Mouse (Mus musculus) left cerebral cortex, adult 11 months (tissue): Measurements from ENCODE around the gene Tex52.

Experiments
- DNase-seq: peaks from one replicate; pipeline ENCODE4 v3.0.0; 2022; ENCODE audit warnings: low spot score

Tex52 gene

GRCm38 (mm10) chr6:128375192-128375591 lies at the start of gene Tex52, which contains the start of gene Gm44596:
Gene Tex52 (plus strand): TSS chr6:128375456.
Gene Gm44596 (plus strand): TSS chr6:128375503.
- no peak for DNase-seq

GRCm38 (mm10) chr6:128334397-128335124 lies 40.7 kb upstream of the Tex52 start:
- DNase-seq, result peak; percentile 51

GRCm38 (mm10) chr6:128337467-128337866 lies 37.8 kb upstream of the Tex52 start:
- no peak for DNase-seq

- no peak for DNase-seq
Observed at GRCm38 (mm10) chr6:128338876-128339275, 36.4 kb upstream of the Tex52 start.

GRCm38 (mm10) chr6:128341956-128342723 lies 33.1 kb upstream of the Tex52 start:
- DNase-seq, result no peak

GRCm38 (mm10) chr6:128345623-128346022 lies 29.6 kb upstream of the Tex52 start:
- DNase-seq, result no peak

GRCm38 (mm10) chr6:128346782-128347181 lies 28.5 kb upstream of the Tex52 start:
- DNase-seq, result no peak

- no peak for DNase-seq
Observed at GRCm38 (mm10) chr6:128349711-128350110, 25.5 kb upstream of the Tex52 start.

GRCm38 (mm10) chr6:128354140-128354539 lies 21.1 kb upstream of the Tex52 start:
- no peak for DNase-seq

- DNase-seq, result no peak
Observed at GRCm38 (mm10) chr6:128355201-128355681, 20.0 kb upstream of the Tex52 start.

- peak; percentile 97 for DNase-seq
Observed at GRCm38 (mm10) chr6:128355726-128356416, 19.4 kb upstream of the Tex52 start, which contains the start of gene Tulp3. Gene Tulp3 (minus strand): TSS chr6:128355851.

- DNase-seq, result peak; percentile 51
Observed at GRCm38 (mm10) chr6:128358999-128359398, 16.3 kb upstream of the Tex52 start.

- no peak for DNase-seq
Observed at GRCm38 (mm10) chr6:128361901-128362300, 13.4 kb upstream of the Tex52 start.

GRCm38 (mm10) chr6:128362381-128363006 lies 12.8 kb upstream of the Tex52 start, which contains the start of the genes Rhno1 and Foxm1:
Gene Rhno1 (minus strand): TSS chr6:128362911.
Gene Foxm1 (plus strand): TSS chr6:128362967.
- DNase-seq, result peak; percentile 55

- DNase-seq, result no peak
Observed at GRCm38 (mm10) chr6:128363007-128363825, 12.0 kb upstream of the Tex52 start.

- no peak for DNase-seq
Observed at GRCm38 (mm10) chr6:128364721-128365120, 10.5 kb upstream of the Tex52 start.

- DNase-seq, result no peak
Observed at GRCm38 (mm10) chr6:128366466-128366865, 8.8 kb upstream of the Tex52 start.

GRCm38 (mm10) chr6:128370040-128370439 lies 5.2 kb upstream of the Tex52 start:
- no peak for DNase-seq

- DNase-seq, result no peak
Observed at GRCm38 (mm10) chr6:128376371-128377085, 1.3 kb downstream of the Tex52 start.

- no peak for DNase-seq
Observed at GRCm38 (mm10) chr6:128379636-128380035, 4.4 kb downstream of the Tex52 start.
